Mouse (Mus musculus) cerebellum, postnatal 10 days (tissue): ENCODE data around the gene Cyp2c29.
"Not testable (repeated sequence)": the region's sequence is repeated elsewhere in the genome, so short reads cannot be mapped to it uniquely, and the experiment has no call there.

Experiments
- DNase-seq, 2 experiments: peaks; one replicate each; pipeline ENCODE4 v3.0.0; 2021; ENCODE audit warnings: mixed read lengths in 2 of 2

The Cyp2c29 gene

GRCm38 (mm10) chr19:39269105-39269504, at the start of gene Cyp2c29:
Gene Cyp2c29, plus strand, starts transcription at chr19:39269405.
- not testable (repeated sequence) for DNase-seq

DNA sequence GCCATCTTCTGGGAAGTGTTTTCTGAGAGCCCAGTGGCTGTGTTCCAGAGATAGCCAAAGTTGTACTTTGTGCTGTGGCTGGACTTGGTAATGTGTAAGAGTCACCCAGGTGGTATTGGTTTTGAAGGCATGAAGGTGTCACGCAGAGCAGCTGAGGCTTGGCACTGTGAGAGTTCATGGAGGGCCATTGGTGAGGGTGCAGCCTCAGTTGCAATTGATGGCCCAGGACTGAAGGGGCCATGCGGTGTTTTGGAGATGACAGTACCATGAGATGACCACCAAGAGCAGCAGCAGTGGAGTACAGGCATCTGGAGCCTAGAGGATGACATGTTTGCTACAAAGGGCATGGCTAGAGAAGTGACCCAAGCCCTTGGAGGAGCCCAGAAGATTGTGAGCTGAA, 2.2 kb upstream of the Cyp2c29 start:
- DNase-seq = not testable (repeated sequence)

DNA sequence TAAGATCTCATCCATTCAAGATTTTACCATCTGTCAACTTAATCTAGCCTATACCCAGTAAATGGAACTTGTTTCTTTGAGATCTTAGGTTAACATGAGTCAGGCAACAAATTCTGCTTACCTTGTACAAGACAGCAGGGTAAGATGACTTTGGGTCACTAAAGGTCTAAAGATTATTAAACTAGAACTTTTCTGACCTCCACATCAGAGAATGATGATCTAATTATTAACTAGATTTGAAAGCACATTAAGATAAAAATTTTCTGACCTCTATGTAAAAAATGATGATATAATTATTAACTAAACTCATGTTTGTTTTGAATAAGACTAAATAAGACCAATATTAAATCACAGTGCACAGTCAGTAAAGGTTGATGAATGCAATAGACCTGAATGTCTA, 13.6 kb downstream of the Cyp2c29 start:
- no peak for DNase-seq

DNA sequence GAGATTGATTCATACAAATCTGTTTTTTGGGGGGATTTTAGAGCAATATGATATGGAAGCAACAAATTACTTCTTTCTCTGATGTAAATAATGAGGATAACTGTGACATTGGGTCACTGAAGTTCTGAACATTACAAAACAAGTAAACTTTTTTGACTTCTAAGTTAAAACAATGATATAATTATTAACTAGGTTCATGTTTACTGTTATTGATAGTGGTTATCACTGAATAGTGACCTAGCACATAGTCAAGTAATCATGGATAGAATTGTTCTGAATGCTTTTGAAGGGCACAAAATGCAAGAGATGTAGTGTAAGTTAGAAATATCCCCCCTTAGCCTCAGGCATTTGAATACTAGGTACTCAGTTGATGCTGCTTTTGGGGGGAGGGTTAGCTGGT, 16.4 kb downstream of the Cyp2c29 start:
- DNase-seq = no peak

- DNase-seq = no peak
These were observed 17.6 kb downstream of the Cyp2c29 start for GRCm38 (mm10) chr19:39286825-39287224.

- no peak for DNase-seq
These were observed 19.8 kb downstream of the Cyp2c29 start for GRCm38 (mm10) chr19:39288978-39289377.
